Mouse (Mus musculus) megakaryocyte, embryonic 14.5 days (primary cell): ENCODE results near the gene Hacd2. TPM values are rescaled to one million over a fixed set of nuclear protein-coding genes. Genes with fewer than 3 reads are reported as not detected.

Source experiments
- H3K27me3 ChIP-seq: replicated peaks from 2 replicates; pipeline ENCODE3; 2012; ENCODE audit warnings: inconsistent platforms
- H3K36me3 ChIP-seq: replicated peaks from 2 replicates; pipeline ENCODE3; 2012; ENCODE audit warnings: low read length, inconsistent platforms, mixed read lengths
- H3K4me1 ChIP-seq: 2 replicates; pipeline ENCODE4 v1.6.1; 2012; ENCODE audit warnings: inconsistent platforms
- H3K4me3 ChIP-seq: replicated peaks from 2 replicates; pipeline ENCODE3; 2012; ENCODE audit warnings: moderate library complexity, mild to moderate bottlenecking, inconsistent platforms
- H3K9me3 ChIP-seq: 2 replicates; pipeline ENCODE4 v1.6.1; 2012; ENCODE audit warnings: inconsistent platforms
- FLI1 ChIP-seq: IDR thresholded peaks from 2 replicates; pipeline ENCODE4 v1.6.1; 2012; ENCODE audit warnings: low read length, inconsistent platforms, mixed read lengths
- GATA1 ChIP-seq: IDR thresholded peaks from 3 replicates; pipeline ENCODE4 v1.6.1; 2012; ENCODE audit warnings: mixed read lengths, low read length, inconsistent platforms, borderline replicate concordance
- polyA plus RNA-seq: library from polyadenylated mRNA; stranded (reverse); fragments of >175 nt; gene quantifications from 2 replicates; pipeline ENCODE4 v1.2.3, GENCODE M21; 2012; ENCODE audit warnings: low replicate concordance; ENCODE audit not compliant: insufficient read depth

Gene Hacd2
- polyA plus RNA-seq, 1 experiment, result 58.7 TPM

- H3K4me3 ChIP-seq, result no peak overlapping the region
- TF ChIP-seq GATA1 (no peak), FLI1 (no peak)
- H3K9me3 ChIP-seq, result no peaks in the 10 kb centered on the region
- peaks cover 27% of the 10 kb centered on the region for H3K36me3 ChIP-seq
- peaks cover 28% of the 10 kb centered on the region for H3K4me1 ChIP-seq
- peaks cover 6% of the 10 kb centered on the region for H3K27me3 ChIP-seq
These were observed 17.5 kb upstream of the Hacd2 start for GRCm38 (mm10) chr16:35004756-35005155.

- Histone ChIP-seq H3K4me3 (no peak overlapping the region), H3K4me1 (peaks cover 28% of the 10 kb centered on the region), H3K36me3 (peaks cover 13% of the 10 kb centered on the region), H3K9me3 (0 out of 2 replicates have a peak, but pooled peaks cover 4% of the 10 kb centered on the region), H3K27me3 (peaks cover 15% of the 10 kb centered on the region)
- no peak for TF ChIP-seq FLI1
- TF ChIP-seq GATA1, result no peak
These were observed 16.0 kb upstream of the Hacd2 start for GRCm38 (mm10) chr16:35006251-35006650.

GRCm38 (mm10) chr16:35007361-35007760, 14.9 kb upstream of the Hacd2 start:
- H3K9me3 ChIP-seq, result peaks cover 7% of the 10 kb centered on the region
- peaks cover 2% of the 10 kb centered on the region for H3K36me3 ChIP-seq
- H3K27me3 ChIP-seq, result peaks cover 15% of the 10 kb centered on the region
- peaks cover 30% of the 10 kb centered on the region for H3K4me1 ChIP-seq
- TF ChIP-seq FLI1 (no peak), GATA1 (no peak)
- no peak overlapping the region for H3K4me3 ChIP-seq

- Histone ChIP-seq H3K36me3 (no peaks in the 10 kb centered on the region), H3K4me1 (peaks cover 31% of the 10 kb centered on the region), H3K9me3 (peaks cover 10% of the 10 kb centered on the region), H3K4me3 (no peak overlapping the region), H3K27me3 (peaks cover 16% of the 10 kb centered on the region)
- TF ChIP-seq FLI1 (no peak), GATA1 (no peak)
These were observed 13.8 kb upstream of the Hacd2 start for GRCm38 (mm10) chr16:35008447-35008846.

GRCm38 (mm10) chr16:35013501-35013900, 8.7 kb upstream of the Hacd2 start:
- peaks cover 23% of the 10 kb centered on the region for H3K4me1 ChIP-seq
- H3K36me3 ChIP-seq, result no peaks in the 10 kb centered on the region
- TF ChIP-seq FLI1 (no peak), GATA1 (no peak)
- H3K4me3 ChIP-seq, result no peak overlapping the region
- H3K27me3 ChIP-seq, result peaks cover 16% of the 10 kb centered on the region
- peaks cover 13% of the 10 kb centered on the region for H3K9me3 ChIP-seq

GRCm38 (mm10) chr16:35016491-35016890, 5.7 kb upstream of the Hacd2 start:
- H3K9me3 ChIP-seq, result peaks cover 10% of the 10 kb centered on the region
- no peaks in the 10 kb centered on the region for H3K36me3 ChIP-seq
- H3K4me1 ChIP-seq, result peaks cover 19% of the 10 kb centered on the region
- no peak overlapping the region for H3K4me3 ChIP-seq
- H3K27me3 ChIP-seq, result peaks cover 3% of the 10 kb centered on the region
- no peak for TF ChIP-seq FLI1
- TF ChIP-seq GATA1, result no peak

GRCm38 (mm10) chr16:35018470-35018974, 3.7 kb upstream of the Hacd2 start:
- H3K4me1 ChIP-seq, result peaks cover 23% of the 10 kb centered on the region
- H3K4me3 ChIP-seq, result no peak overlapping the region
- 0 out of 2 replicates have a peak, but pooled peaks cover 3% of the 10 kb centered on the region for H3K9me3 ChIP-seq
- TF ChIP-seq GATA1 (no peak), FLI1 (no peak)
- H3K27me3 ChIP-seq, result peaks cover 2% of the 10 kb centered on the region
- H3K36me3 ChIP-seq, result no peaks in the 10 kb centered on the region

GRCm38 (mm10) chr16:35021903-35022241, 356 bp upstream of the Hacd2 start:
- TF ChIP-seq FLI1, result 0 out of 2 replicates have a peak, but pooled peaks have one; percentile 37
- no peak for TF ChIP-seq GATA1
- H3K27me3 ChIP-seq, result peaks cover 2% of the 10 kb centered on the region
- H3K9me3 ChIP-seq, result no peaks in the 10 kb centered on the region
- peak overlapping the region; percentile 96 for H3K4me3 ChIP-seq
- peaks cover 21% of the 10 kb centered on the region for H3K36me3 ChIP-seq
- H3K4me1 ChIP-seq, result peaks cover 38% of the 10 kb centered on the region

- Histone ChIP-seq H3K36me3 (peaks cover 23% of the 10 kb centered on the region), H3K4me3 (peak overlapping the region; percentile 96), H3K9me3 (no peaks in the 10 kb centered on the region), H3K27me3 (peaks cover 2% of the 10 kb centered on the region), H3K4me1 (peaks cover 27% of the 10 kb centered on the region)
- no peak for TF ChIP-seq GATA1
- no peak for TF ChIP-seq FLI1
These were observed 1.0 kb downstream of the Hacd2 start for GRCm38 (mm10) chr16:35023138-35023735.

GRCm38 (mm10) chr16:35024300-35024699, 2.1 kb downstream of the Hacd2 start:
- Histone ChIP-seq H3K4me3 (no peak overlapping the region), H3K36me3 (peaks cover 33% of the 10 kb centered on the region), H3K9me3 (no peaks in the 10 kb centered on the region), H3K27me3 (peaks cover 2% of the 10 kb centered on the region), H3K4me1 (peaks cover 22% of the 10 kb centered on the region)
- TF ChIP-seq FLI1 (no peak), GATA1 (no peak)

- TF ChIP-seq GATA1 (no peak), FLI1 (no peak)
- Histone ChIP-seq H3K9me3 (no peaks in the 10 kb centered on the region), H3K4me1 (peaks cover 22% of the 10 kb centered on the region), H3K36me3 (peaks cover 41% of the 10 kb centered on the region), H3K27me3 (no peaks in the 10 kb centered on the region), H3K4me3 (peak overlapping the region; percentile 1)
These were observed 3.1 kb downstream of the Hacd2 start for GRCm38 (mm10) chr16:35025347-35025746.
